Mouse (Mus musculus): Measurements from ENCODE around the gene Fkbp5. TPM values are rescaled to one million over a fixed set of nuclear protein-coding genes. Genes with fewer than 3 reads are reported as not detected.
"Not testable (repeated sequence)": the region's sequence is repeated elsewhere in the genome, so short reads cannot be mapped to it uniquely, and the experiment has no call there.

Fkbp5 gene
- total RNA-seq, 1 experiment from 2014 or later = 19.4 TPM

GRCm38 (mm10) chr17:28363507-28363906 is 153.8 kb downstream of the Fkbp5 start:
- no peak for ATAC-seq (ENCODE audit: extremely low read depth, insufficient number of reproducible peaks, low FRiP score, poor library complexity, severe bottlenecking)

- no peak for ATAC-seq (ENCODE audit: extremely low read depth, insufficient number of reproducible peaks, low FRiP score, poor library complexity, severe bottlenecking)
Observed at GRCm38 (mm10) chr17:28362653-28363292, 154.6 kb downstream of the Fkbp5 start.

GRCm38 (mm10) chr17:28361921-28362652 is 155.2 kb downstream of the Fkbp5 start:
- ATAC-seq (ENCODE audit: extremely low read depth, insufficient number of reproducible peaks, low FRiP score, poor library complexity, severe bottlenecking) = no peak

- ATAC-seq (ENCODE audit: extremely low read depth, insufficient number of reproducible peaks, low FRiP score, poor library complexity, severe bottlenecking) = no peak
Observed at GRCm38 (mm10) chr17:28360531-28361277, 156.6 kb downstream of the Fkbp5 start.

GRCm38 (mm10) chr17:28358576-28359261 is 158.6 kb downstream of the Fkbp5 start:
- not testable (repeated sequence) for ATAC-seq (ENCODE audit: extremely low read depth, insufficient number of reproducible peaks, low FRiP score, poor library complexity, severe bottlenecking)

GRCm38 (mm10) chr17:28355871-28356270 is 161.5 kb downstream of the Fkbp5 start:
- no peak for ATAC-seq (ENCODE audit: extremely low read depth, insufficient number of reproducible peaks, low FRiP score, poor library complexity, severe bottlenecking)

- no peak for ATAC-seq (ENCODE audit: extremely low read depth, insufficient number of reproducible peaks, low FRiP score, poor library complexity, severe bottlenecking)
Observed at GRCm38 (mm10) chr17:28352018-28352417, 165.3 kb downstream of the Fkbp5 start.

GRCm38 (mm10) chr17:28351353-28351890 is 165.9 kb downstream of the Fkbp5 start:
- no peak for ATAC-seq (ENCODE audit: extremely low read depth, insufficient number of reproducible peaks, low FRiP score, poor library complexity, severe bottlenecking)

- 0 out of 2 replicates have a peak, but pooled peaks have one; percentile 6 for ATAC-seq (ENCODE audit: extremely low read depth, insufficient number of reproducible peaks, low FRiP score, poor library complexity, severe bottlenecking)
Observed at GRCm38 (mm10) chr17:28350466-28351352, 166.6 kb downstream of the Fkbp5 start, which contains the start of gene Tead3. Gene Tead3 (minus strand): TSS chr17:28350817.

GRCm38 (mm10) chr17:28349901-28350465 is 167.3 kb downstream of the Fkbp5 start:
- ATAC-seq (ENCODE audit: extremely low read depth, insufficient number of reproducible peaks, low FRiP score, poor library complexity, severe bottlenecking) = no peak

- no peak for ATAC-seq (ENCODE audit: extremely low read depth, insufficient number of reproducible peaks, low FRiP score, poor library complexity, severe bottlenecking)
Observed at GRCm38 (mm10) chr17:28349264-28349880, 168.0 kb downstream of the Fkbp5 start.

Other genes starting within 250 kb of the Fkbp5 start
- gene Fance, start 204.0 kb downstream of the Fkbp5 start, total RNA-seq (2017) = 11.9 and 23.3 TPM in 2 replicates
- 433 and 443 TPM in 2 replicates for gene Rpl10a, start 189.1 kb downstream of the Fkbp5 start, total RNA-seq (2017)
- gene Tead3, start 166.7 kb downstream of the Fkbp5 start, total RNA-seq (2017) = not detected in 2 replicates
- not detected in 2 replicates for gene Tulp1, start 152.3 kb downstream of the Fkbp5 start, total RNA-seq (2017)
- 0.61 TPM in 1 of 2 replicates, not detected in the other for gene Armc12, start 13.3 kb upstream of the Fkbp5 start, total RNA-seq (2017)
- gene Clpsl2, start 31.9 kb upstream of the Fkbp5 start, total RNA-seq (2017) = not detected in 2 replicates
- gene Clps, start 43.2 kb upstream of the Fkbp5 start, total RNA-seq (2017) = not detected in 2 replicates
- gene Lhfpl5, start 58.1 kb upstream of the Fkbp5 start, total RNA-seq (2017) = not detected in 2 replicates
- gene Srpk1, start 105.2 kb upstream of the Fkbp5 start, total RNA-seq (2017) = 80.9 and 102 TPM in 2 replicates
- gene Slc26a8, start 172.7 kb upstream of the Fkbp5 start, total RNA-seq (2017) = 2.0 and 2.8 TPM in 2 replicates
- 197 and 202 TPM in 2 replicates for gene Mapk14, start 173.8 kb upstream of the Fkbp5 start, total RNA-seq (2017)
- gene AC170998.1, start 208.6 kb upstream of the Fkbp5 start, total RNA-seq (2017) = 18.3 and 18.7 TPM in 2 replicates